Mouse (Mus musculus) liver, postnatal 0 days (tissue): ENCODE data around the gene Vim.
"Not testable (repeated sequence)": the region's sequence is repeated elsewhere in the genome, so short reads cannot be mapped to it uniquely, and the experiment has no call there.

Source experiments
- CTCF ChIP-seq: sonication (generic); IDR thresholded peaks from 2 replicates; pipeline ENCODE4 v1.5.1; 2016; ENCODE audit warnings: antibody characterized with exemption, low read depth
- EP300 ChIP-seq: IDR thresholded peaks from 2 replicates; pipeline ENCODE4 v1.6.1; 2016; ENCODE audit warnings: antibody characterized with exemption, low read depth, mild to moderate bottlenecking

DNA sequence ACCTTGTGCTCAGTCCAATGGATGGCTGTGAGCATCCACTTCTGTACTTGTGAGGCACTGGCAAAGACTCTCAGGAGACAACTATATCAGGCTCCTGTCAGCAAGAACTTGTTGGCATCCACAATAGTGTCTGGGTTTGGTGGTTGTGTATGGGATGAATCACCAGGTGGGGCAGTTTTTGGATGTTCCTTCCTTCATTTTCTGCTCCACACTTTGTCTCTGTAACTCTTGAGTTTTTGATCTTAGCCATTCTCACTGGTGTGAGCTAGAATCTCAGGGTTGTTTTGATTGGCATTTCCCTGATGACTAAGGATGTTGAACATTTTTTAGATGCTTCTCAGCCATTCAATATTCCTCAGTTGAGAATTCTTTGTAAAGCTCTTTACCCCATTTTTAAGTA, 10.0 kb downstream of the Vim start:
- not testable (repeated sequence) for TF ChIP-seq EP300, CTCF
